Mouse (Mus musculus) spleen, adult 18-20 months (tissue): Measurements from ENCODE around the gene Ccdc81.

Experiments
- DNase-seq, 2 experiments: peaks; one replicate each; pipeline ENCODE4 v3.0.0; 2022; ENCODE audit warnings: mixed read lengths in 2 of 2

Gene Ccdc81

GRCm38 (mm10) chr7:89856440-89857217 is 46.8 kb downstream of the Ccdc81 start:
- DNase-seq, result no peak

DNA sequence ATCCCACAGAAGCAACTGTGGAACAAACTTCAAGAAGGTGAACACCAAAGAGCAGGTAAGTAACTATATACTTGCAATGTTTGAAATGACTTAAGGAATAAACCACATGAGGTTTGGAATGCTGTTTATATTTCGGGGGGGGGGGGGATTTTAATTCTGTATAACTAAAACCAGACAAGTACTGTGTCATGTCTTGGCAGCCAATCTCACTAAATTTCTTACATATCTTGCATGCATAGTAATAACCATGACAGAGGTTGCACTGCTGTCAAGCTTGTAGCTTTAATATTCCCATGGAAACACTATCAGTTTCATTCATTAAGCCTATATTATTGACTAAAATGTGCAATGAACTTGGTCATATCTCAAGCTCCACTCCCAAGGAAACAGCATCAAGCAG is 48.2 kb downstream of the Ccdc81 start:
- DNase-seq, result no peak

DNA sequence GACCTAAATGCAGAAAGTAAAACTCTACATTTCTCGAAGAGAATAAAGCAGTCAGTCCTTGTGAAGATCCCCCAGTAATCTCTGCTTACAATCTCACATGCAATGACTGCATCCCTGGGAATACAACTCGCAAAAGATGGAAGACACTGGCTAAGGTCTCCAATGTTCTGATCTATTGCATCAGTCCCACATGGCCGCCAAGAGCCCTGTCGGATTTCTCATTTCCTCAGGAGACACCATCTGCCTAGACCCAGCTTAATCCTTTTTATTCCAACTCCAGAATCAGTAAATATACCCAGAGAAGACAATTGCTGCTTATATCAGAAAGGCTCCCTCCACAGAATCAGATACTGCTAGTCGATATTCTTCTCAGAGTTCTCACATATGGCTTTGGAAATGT is 50.3 kb downstream of the Ccdc81 start:
- no peak for DNase-seq

- DNase-seq, result no peak
Observed at GRCm38 (mm10) chr7:89852158-89853095, 51.0 kb downstream of the Ccdc81 start.

GRCm38 (mm10) chr7:89850510-89850909 is 52.9 kb downstream of the Ccdc81 start:
- no peak for DNase-seq

DNA sequence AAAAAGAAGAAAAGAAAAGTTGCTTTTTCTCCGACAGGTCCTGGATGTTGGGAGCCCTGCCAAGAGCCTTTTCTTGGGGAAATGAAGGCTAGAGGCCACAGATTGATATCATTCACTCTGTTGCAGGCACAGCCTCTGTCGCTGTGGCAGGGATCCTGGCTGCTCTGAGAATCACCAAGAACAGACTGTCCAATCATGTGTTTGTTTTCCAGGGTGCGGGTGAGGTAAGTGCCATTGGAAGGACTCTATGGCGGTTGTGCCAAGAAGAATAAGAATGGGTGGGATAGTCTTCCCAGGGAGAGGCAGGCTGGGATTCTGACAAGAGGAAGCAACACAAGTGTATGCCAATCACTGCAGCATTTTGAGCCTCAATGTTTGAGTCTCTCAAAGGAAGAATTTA is 57.8 kb downstream of the Ccdc81 start:
- no peak for DNase-seq

- DNase-seq, result peak in 1 of 2 experiments; percentile 30
Observed at GRCm38 (mm10) chr7:89843533-89843932, 59.9 kb downstream of the Ccdc81 start.

GRCm38 (mm10) chr7:89843121-89843520 is 60.3 kb downstream of the Ccdc81 start:
- DNase-seq, result no peak

- DNase-seq, result no peak
Observed at GRCm38 (mm10) chr7:89842404-89842715, 61.1 kb downstream of the Ccdc81 start.

DNA sequence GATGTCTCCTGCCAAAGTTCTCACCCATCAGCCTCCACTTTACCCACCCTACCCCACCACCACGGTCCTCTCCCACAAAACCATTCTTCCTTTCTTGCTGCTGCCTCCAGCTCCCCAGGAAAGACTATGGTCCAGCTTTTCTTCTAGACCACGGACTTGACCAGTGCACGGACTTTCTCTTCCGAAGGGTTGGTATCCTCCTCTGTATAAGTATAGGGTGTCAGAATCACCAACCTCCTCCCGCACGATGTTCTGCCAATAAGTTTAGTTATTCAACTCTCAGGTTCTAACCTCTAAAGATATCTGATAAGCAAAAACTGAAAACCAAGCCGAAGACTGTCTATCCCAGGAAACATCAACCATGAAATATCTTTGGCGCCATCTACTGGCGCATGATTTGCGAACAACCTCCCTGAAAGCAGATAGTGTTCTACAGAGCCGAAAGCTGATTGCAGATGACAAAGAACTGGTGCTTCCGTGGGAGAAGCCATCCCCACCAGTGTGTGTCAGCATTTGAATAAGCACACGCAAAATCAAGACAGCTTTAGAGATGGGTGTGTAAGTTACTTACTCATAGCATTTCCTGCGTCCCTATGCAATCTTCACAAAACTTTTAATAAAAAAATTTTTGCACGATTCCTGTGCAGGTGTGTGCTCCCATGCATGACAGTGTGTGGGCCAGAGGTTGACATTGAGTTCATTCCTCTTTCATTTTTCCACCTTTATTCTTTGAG is 61.6 kb downstream of the Ccdc81 start:
- DNase-seq, result peak; percentile 22 to 67

- no peak for DNase-seq
Observed at GRCm38 (mm10) chr7:89839721-89840120, 63.7 kb downstream of the Ccdc81 start.

DNA sequence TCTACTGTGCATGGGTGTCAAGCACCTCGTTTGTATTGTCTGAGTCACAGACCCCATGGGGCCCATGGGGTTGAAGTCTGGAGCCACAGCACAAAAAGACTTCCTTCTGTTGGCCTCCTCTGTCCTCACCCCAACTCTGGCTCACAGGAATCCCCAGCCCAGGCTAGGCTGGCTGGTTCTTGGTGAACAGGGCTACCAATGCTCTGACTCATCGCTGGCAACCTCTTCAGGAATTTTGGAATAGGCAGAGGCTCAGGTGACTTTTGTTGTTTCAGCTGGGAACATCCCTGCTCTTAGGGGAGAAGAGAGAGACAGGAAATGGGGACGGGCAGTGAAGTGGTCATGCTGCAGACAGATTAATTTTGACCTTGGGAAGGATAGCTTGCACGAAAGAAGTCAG is 65.6 kb downstream of the Ccdc81 start:
- DNase-seq, result no peak

DNA sequence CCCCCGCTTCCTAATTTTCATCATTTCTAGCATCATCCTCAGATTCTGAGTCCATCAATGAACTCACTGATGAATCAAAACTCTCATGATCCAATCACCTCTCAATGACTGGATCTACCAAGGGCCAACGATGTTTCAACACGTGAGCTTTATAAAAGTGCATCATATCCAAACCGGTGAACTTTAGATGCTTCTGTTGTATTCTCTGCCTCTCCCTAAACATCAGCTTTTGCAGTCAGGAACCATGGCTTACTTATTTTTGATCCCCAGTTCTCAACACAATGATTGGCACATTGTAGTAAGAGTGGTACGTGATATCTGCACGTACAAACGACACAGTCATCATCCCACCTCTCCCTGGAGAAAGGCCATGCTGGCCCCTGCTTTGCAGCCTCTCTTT is 66.8 kb downstream of the Ccdc81 start:
- no peak for DNase-seq

- no peak for DNase-seq
Observed at GRCm38 (mm10) chr7:89835566-89835965, 67.9 kb downstream of the Ccdc81 start.

DNA sequence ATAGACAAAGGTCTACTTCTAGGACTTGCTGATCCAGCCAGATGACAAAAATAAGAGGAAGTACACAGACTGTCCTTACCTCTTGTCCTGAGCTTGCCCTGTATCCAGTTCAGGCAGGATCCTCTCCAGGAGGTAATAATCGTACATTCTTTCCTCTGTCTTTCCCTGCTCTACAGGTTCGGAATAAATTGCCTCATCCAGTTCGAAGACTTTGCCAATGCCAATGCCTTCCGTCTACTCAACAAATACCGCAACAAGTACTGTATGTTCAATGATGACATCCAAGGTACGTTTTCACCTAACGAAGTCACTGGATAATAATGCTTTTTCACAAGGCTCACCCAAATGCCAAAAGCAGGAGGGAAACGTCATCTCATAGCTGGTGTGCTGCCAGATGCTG is 69.9 kb downstream of the Ccdc81 start:
- DNase-seq, result no peak

DNA sequence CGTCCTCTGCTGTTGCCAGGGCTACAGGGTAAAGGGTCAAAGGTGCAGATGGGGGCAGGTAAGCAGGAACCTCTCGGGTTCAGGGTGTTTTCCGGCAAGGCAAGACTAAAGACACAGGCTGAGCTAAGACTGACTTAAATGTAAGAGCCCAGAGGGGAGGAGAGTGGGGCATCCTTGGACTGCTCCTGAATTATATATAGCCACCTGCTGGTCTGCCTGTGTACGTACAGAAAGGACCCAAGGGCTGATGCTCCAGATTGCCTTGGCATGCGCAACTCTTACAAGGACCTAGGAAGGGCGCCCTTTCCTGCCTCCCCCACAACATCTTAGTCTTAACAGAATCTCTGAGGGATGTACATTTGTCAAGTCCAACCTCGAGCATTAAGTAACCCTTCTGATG is 74.2 kb downstream of the Ccdc81 start:
- no peak for DNase-seq

GRCm38 (mm10) chr7:89828436-89829065 is 74.9 kb downstream of the Ccdc81 start:
- no peak for DNase-seq
